Mouse (Mus musculus) kidney, adult 2 months (tissue): ENCODE measurements around the gene Zbtb12.

Experiments
- CTCF ChIP-seq: fragments of 200-500 bp; conservative IDR thresholded peaks from 2 replicates; pipeline ENCODE4 v1.5.1; 2011; ENCODE audit warnings: low read depth, mild to moderate bottlenecking, control low read depth, low read length, moderate library complexity, mixed read lengths; ENCODE audit not compliant: insufficient read depth, insufficient read length
- POLR2A ChIP-seq: fragments of 200-500 bp; IDR thresholded peaks from one replicate; pipeline ENCODE4 v1.6.1; 2011; ENCODE audit warnings: low read depth, low read length, control low read depth

GRCm38 (mm10) chr17:34881683-34882310 is 2.5 kb downstream of the Zbtb12 start, which contains the start of gene Gm20547:
- TF ChIP-seq POLR2A: no peak
- no peak for TF ChIP-seq CTCF
